Mouse (Mus musculus) ES-E14 (cell line): ENCODE measurements around the gene Skap2.

Experiments used
- CHD2 ChIP-seq: IDR thresholded peaks from 2 replicates; pipeline ENCODE4 v1.6.1; 2014; ENCODE audit warnings: mild to moderate bottlenecking, low read depth, low read length, inconsistent platforms
- MAFK ChIP-seq: IDR thresholded peaks from 2 replicates; pipeline ENCODE4 v1.6.1; 2014; ENCODE audit warnings: mild to moderate bottlenecking, low read depth, low read length, inconsistent platforms; ENCODE audit not compliant: insufficient read depth
- ZC3H11A ChIP-seq: IDR thresholded peaks from 2 replicates; pipeline ENCODE4 v1.6.1; 2012; ENCODE audit warnings: low read depth, mild to moderate bottlenecking, inconsistent platforms, low read length, borderline replicate concordance
- ZNF384 ChIP-seq: IDR thresholded peaks from 2 replicates; pipeline ENCODE4 v1.6.1; 2012; ENCODE audit warnings: low read depth, low read length, inconsistent platforms

GRCm38 (mm10) chr6:52005616-52005962, 6.8 kb downstream of the Skap2 start:
- no peak for TF ChIP-seq ZC3H11A
- no peak for TF ChIP-seq MAFK
- TF ChIP-seq CHD2 = no peak
- no peak for TF ChIP-seq ZNF384
